Mouse (Mus musculus) E14TG2a.4 (cell line): ENCODE results near the gene Kbtbd7.
"Not testable (repeated sequence)": the region's sequence is repeated elsewhere in the genome, so short reads cannot be mapped to it uniquely, and the experiment has no call there.

Experiments
- H3K27me3 ChIP-seq: 2 replicates; pipeline ENCODE4 v1.6.1; 2014; ENCODE audit warnings: low read length, control low read depth; ENCODE audit not compliant: insufficient read depth
- H3K36me3 ChIP-seq: 2 replicates; pipeline ENCODE4 v1.6.1; 2014; ENCODE audit warnings: low read length, control low read depth; ENCODE audit not compliant: insufficient read depth
- H3K4me1 ChIP-seq: replicated peaks from 2 replicates; pipeline ENCODE4 v1.6.1; 2014; ENCODE audit warnings: low read depth, low read length, control low read depth
- H3K4me3 ChIP-seq: replicated peaks from 2 replicates; pipeline ENCODE4 v1.5.1; 2014; ENCODE audit warnings: mild to moderate bottlenecking, low read length
- H3K9me3 ChIP-seq: 2 replicates; pipeline ENCODE4 v1.6.1; 2014; ENCODE audit warnings: low read length, control low read depth
- CTCF ChIP-seq: conservative IDR thresholded peaks from 2 replicates; pipeline ENCODE4 v1.5.1; 2014; ENCODE audit warnings: low read length
- NANOG ChIP-seq: IDR thresholded peaks from 2 replicates; pipeline ENCODE4 v1.6.1; 2014; ENCODE audit warnings: borderline replicate concordance, low read length, mixed read lengths
- POU5F1 ChIP-seq: IDR thresholded peaks from 2 replicates; pipeline ENCODE4 v1.6.1; 2014; ENCODE audit warnings: low read length, borderline replicate concordance

The Kbtbd7 gene

DNA sequence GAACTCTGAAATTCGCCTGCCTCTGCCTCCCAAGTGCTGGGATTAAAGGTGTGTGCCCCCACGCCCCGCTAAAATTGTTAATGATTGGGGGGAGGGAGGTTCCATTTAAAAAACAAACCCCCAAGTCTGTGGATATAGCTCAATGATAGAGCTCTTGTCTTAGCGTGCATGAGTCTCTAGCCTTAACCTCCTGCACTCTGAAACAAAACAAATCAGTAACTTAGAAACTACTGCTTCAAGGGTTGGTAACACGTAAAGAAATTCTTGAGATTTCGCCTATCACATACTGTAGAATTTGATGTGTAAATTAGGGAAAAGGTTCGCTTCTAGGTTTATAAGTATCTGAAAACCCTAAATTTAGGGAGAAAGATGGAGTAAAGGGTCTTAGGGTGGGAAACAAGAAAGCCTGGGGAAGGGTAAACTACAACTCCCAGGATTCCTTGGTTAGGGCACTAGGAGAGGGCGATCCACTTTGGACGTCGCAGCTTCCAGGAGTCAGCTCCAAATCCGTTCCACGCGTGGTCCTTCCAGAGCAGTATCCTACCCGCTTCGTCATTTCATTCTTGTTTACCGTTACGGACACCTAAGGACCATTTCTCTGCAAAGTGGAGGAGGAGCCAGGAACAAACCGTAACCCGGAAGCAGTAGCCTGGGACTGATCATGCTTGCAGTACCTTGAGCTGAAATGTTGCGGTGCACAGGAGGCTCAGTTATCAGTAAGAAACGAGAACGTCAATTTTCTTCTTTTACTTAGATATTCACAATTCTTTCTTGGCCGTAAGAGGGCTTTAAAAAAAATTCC lies 28.8 kb upstream of the Kbtbd7 start, which contains the start of gene Mtrf1:
TSS of gene Mtrf1 (plus strand) at position 452 of the 802 bp plus-strand sequence.
- H3K36me3 ChIP-seq, result peaks cover 14% of the 10 kb centered on the region
- H3K4me3 ChIP-seq, result peak within 1 kb of the TSS; percentile 81
- no peak for TF ChIP-seq CTCF
- TF ChIP-seq NANOG, result no peak
- no peak for TF ChIP-seq POU5F1
- H3K4me1 ChIP-seq, result peaks cover 13% of the 10 kb centered on the region
- H3K9me3 ChIP-seq, result no peaks in the 10 kb centered on the region
- H3K27me3 ChIP-seq, result no peaks in the 10 kb centered on the region

GRCm38 (mm10) chr14:79407641-79408040 lies 18.7 kb upstream of the Kbtbd7 start:
- no peaks in the 10 kb centered on the region for H3K27me3 ChIP-seq
- H3K9me3 ChIP-seq, result no peaks in the 10 kb centered on the region
- no peak overlapping the region for H3K4me3 ChIP-seq
- peaks cover 31% of the 10 kb centered on the region for H3K36me3 ChIP-seq
- H3K4me1 ChIP-seq, result 0 out of 2 replicates have a peak, but pooled peaks cover 3% of the 10 kb centered on the region
- no peak for TF ChIP-seq CTCF
- TF ChIP-seq NANOG, result no peak
- no peak for TF ChIP-seq POU5F1

DNA sequence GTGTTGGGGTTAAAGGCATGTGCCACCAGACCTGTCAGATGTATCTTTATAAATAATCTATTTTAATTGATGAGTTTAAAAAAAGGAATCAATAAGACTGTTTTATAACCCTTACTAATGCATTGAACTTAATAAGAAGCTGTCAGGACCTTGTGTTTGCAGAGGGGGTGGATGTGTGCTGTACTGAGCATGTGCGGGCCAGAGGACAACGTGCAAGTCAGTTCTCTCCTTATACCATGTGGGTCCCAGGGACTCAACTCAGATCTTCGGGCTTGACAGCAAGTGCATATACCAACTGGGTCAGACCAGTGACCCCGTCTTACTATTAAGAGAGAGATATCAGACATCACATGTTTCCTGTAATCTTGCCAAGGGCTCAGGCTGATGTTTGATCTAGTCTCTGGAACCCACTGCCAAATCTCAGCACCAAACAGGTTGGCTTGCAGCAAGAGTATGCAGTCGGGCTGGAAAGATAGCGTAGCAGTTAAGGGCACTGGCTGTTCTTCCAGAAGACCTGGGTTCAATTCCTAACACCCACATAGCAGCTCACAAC lies 17.0 kb upstream of the Kbtbd7 start:
- H3K4me1 ChIP-seq, result peaks cover 10% of the 10 kb centered on the region; the same call in 1 of the 2 replicates
- no peaks in the 10 kb centered on the region for H3K27me3 ChIP-seq
- no peak for TF ChIP-seq NANOG
- no peak for TF ChIP-seq CTCF
- no peak for TF ChIP-seq POU5F1

DNA sequence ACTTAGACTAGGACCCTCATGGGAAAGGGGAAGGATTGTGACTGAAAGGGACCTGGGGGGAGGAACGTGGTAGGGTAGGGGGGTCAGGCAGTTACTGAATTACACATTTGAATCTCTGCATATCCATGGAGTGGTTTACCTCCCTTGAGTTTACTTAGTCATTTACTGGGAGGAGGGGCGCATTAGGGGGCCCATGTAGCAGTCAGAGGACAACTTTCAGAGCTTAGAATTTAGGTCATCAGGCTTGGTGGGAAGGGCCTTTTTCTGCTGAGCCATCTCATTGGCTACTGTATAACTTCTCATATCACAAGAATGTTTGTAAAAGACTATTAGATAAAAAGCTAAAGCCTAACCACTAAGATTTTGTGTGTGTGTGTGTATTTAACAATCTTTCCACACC lies 15.6 kb upstream of the Kbtbd7 start:
- TF ChIP-seq POU5F1, result no peak
- TF ChIP-seq NANOG, result no peak
- no peak for TF ChIP-seq CTCF
- Histone ChIP-seq H3K9me3 (0 out of 2 replicates have a peak, but pooled peaks cover 6% of the 10 kb centered on the region), H3K4me1 (peaks cover 10% of the 10 kb centered on the region; the same call in 1 of the 2 replicates), H3K4me3 (no peak overlapping the region), H3K36me3 (peaks cover 38% of the 10 kb centered on the region), H3K27me3 (no peaks in the 10 kb centered on the region)

More for the DNA sequence above, 17.0 kb upstream of the Kbtbd7 start:
- Histone ChIP-seq H3K9me3 (0 out of 2 replicates have a peak, but pooled peaks cover 6% of the 10 kb centered on the region), H3K4me3 (no peak overlapping the region), H3K36me3 (peaks cover 34% of the 10 kb centered on the region)

GRCm38 (mm10) chr14:79413121-79413520 lies 13.2 kb upstream of the Kbtbd7 start:
- H3K27me3 ChIP-seq, result no peaks in the 10 kb centered on the region
- no peak overlapping the region for H3K4me3 ChIP-seq
- H3K36me3 ChIP-seq, result peaks cover 47% of the 10 kb centered on the region
- H3K9me3 ChIP-seq, result 0 out of 2 replicates have a peak, but pooled peaks cover 6% of the 10 kb centered on the region
- no peak for TF ChIP-seq CTCF
- no peak for TF ChIP-seq POU5F1
- TF ChIP-seq NANOG, result no peak
- H3K4me1 ChIP-seq, result peaks cover 10% of the 10 kb centered on the region; the same call in 1 of the 2 replicates

DNA sequence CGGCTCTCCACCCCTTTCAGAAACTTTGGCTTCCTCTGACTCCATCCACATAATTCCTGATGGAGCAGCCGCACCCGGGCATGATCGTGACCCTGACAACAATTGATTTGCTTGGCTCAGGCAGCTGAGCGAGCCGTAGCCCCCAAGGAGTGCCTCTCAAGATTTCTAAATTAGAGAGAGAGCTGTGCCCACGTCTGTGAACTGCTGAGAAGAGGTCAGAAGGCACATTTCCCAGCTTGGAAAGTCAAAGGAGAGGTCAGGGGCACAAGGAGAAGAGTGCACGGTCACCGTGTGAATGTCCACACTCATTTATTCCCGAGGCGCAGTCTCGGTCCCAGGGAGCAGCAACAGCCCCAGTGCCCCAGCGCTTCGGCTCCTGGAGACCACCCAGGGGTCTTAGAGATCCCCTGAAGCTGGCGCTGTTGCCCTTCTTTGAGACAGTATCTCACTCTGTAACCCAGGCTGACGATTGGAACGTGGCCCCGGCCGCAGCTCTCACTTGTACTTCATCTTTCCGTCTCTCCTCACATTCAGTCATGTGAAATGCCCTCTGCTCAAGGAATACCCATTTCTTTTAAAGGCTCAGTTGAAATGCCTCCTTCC lies 6.1 kb upstream of the Kbtbd7 start:
- no peak for TF ChIP-seq POU5F1
- no peak for TF ChIP-seq CTCF
- no peak for TF ChIP-seq NANOG
- Histone ChIP-seq H3K4me1 (peaks cover 32% of the 10 kb centered on the region), H3K36me3 (peaks cover 30% of the 10 kb centered on the region), H3K27me3 (no peaks in the 10 kb centered on the region; the same call in 1 of the 2 replicates), H3K9me3 (no peaks in the 10 kb centered on the region), H3K4me3 (peak overlapping the region; percentile 39)

GRCm38 (mm10) chr14:79426730-79427365 lies 537 bp downstream of the Kbtbd7 start:
- Histone ChIP-seq H3K4me3 (peak overlapping the region; percentile 76), H3K36me3 (peaks cover 17% of the 10 kb centered on the region; the same call in 1 of the 2 replicates), H3K27me3 (peaks cover 14% of the 10 kb centered on the region), H3K4me1 (peaks cover 38% of the 10 kb centered on the region)
- not testable (repeated sequence) for H3K9me3 ChIP-seq

DNA sequence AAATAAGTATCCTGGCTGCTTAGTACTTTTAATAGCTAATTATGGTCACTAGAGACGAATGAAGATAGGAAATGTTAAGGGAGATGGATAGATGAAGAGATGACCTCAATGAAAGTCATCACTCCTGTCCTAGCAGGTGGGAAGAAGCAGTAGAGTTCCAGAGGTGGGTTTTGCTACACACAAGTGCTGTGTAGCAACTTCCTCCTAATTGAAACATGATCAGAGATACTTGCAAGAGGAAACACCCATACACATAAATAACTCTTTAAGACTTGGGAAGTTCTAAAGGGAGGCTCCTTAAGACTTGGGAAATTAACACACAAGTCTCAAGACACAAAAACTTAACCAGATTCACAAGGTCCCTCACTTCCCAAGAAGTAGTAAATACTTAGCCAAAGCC lies 7.8 kb downstream of the Kbtbd7 start:
- Histone ChIP-seq H3K4me1 (no peaks in the 10 kb centered on the region), H3K9me3 (peaks cover 13% of the 10 kb centered on the region), H3K36me3 (no peaks in the 10 kb centered on the region), H3K27me3 (no peaks in the 10 kb centered on the region), H3K4me3 (no peak overlapping the region)
- TF ChIP-seq CTCF, result no peak
- TF ChIP-seq NANOG, result no peak
- no peak for TF ChIP-seq POU5F1

GRCm38 (mm10) chr14:79440655-79441054 lies 14.3 kb downstream of the Kbtbd7 start:
- TF ChIP-seq POU5F1 (no peak), NANOG (no peak), CTCF (no peak)
- no peaks in the 10 kb centered on the region for H3K36me3 ChIP-seq
- 0 out of 2 replicates have a peak, but pooled peaks cover 6% of the 10 kb centered on the region for H3K27me3 ChIP-seq
- peaks cover 19% of the 10 kb centered on the region for H3K9me3 ChIP-seq
- H3K4me1 ChIP-seq, result no peaks in the 10 kb centered on the region
- no peak overlapping the region for H3K4me3 ChIP-seq
